Mouse (Mus musculus) ES-E14 (cell line): ENCODE measurements around the gene Kcna2. TPM values are rescaled to one million over a fixed set of nuclear protein-coding genes. Genes with fewer than 3 reads are reported as not detected.

Experiments used
- DNase-seq: peaks from one replicate; pipeline ENCODE4 v3.0.0-alpha.2; 2013; ENCODE audit warnings: low read depth, low spot score
- H3K27ac ChIP-seq: 2 replicates; pipeline ENCODE4 v1.5.1; 2012; ENCODE audit warnings: low read depth, mild to moderate bottlenecking, low read length, moderate library complexity, mixed read lengths; ENCODE audit not compliant: poor library complexity, insufficient read depth, severe bottlenecking
- H3K36me3 ChIP-seq: 2 replicates; pipeline ENCODE4 v1.6.1; 2012; ENCODE audit warnings: mild to moderate bottlenecking, low read length, moderate library complexity, mixed read lengths; ENCODE audit not compliant: control insufficient read depth, poor library complexity, insufficient read depth, severe bottlenecking
- H3K4me1 ChIP-seq, 2 experiments: fragments of 150-350 bp in 1 of 2; sonication (generic) in 1 of 2; 2 replicates each; pipeline ENCODE4 v1.6.1; 2012; ENCODE audit warnings: low read length in 2 of 2, mild to moderate bottlenecking in 1 of 2, mixed read lengths in 1 of 2; ENCODE audit not compliant: control insufficient read depth in 2 of 2, insufficient read depth in 2 of 2, poor library complexity in 1 of 2
- H3K4me3 ChIP-seq, 2 experiments: fragments of 150-350 bp in 1 of 2; sonication (generic) in 1 of 2; 2 replicates each; pipeline ENCODE4 v1.5.1; 2012; ENCODE audit warnings: low read length in 2 of 2, low read depth in 1 of 2, mild to moderate bottlenecking in 1 of 2, mixed read lengths in 1 of 2; ENCODE audit not compliant: insufficient read depth in 1 of 2, poor library complexity in 1 of 2, severe bottlenecking in 1 of 2
- H3K9ac ChIP-seq: 2 replicates; pipeline ENCODE4 v1.6.1; 2012; ENCODE audit warnings: low read depth, mild to moderate bottlenecking, low read length, mixed read lengths; ENCODE audit not compliant: poor library complexity, insufficient read depth, severe bottlenecking
- H3K9me3 ChIP-seq: fragments of 150-350 bp; sonication (generic); 2 replicates; pipeline ENCODE4 v1.6.1; 2012; ENCODE audit warnings: low read depth, mild to moderate bottlenecking, low read length; ENCODE audit not compliant: control insufficient read depth, insufficient read depth
- CHD2 ChIP-seq: IDR thresholded peaks from 2 replicates; pipeline ENCODE4 v1.6.1; 2014; ENCODE audit warnings: mild to moderate bottlenecking, low read depth, low read length, inconsistent platforms
- HCFC1 ChIP-seq: IDR thresholded peaks from 2 replicates; pipeline ENCODE4 v1.6.1; 2012; ENCODE audit warnings: low read length, inconsistent platforms, borderline replicate concordance; ENCODE audit not compliant: insufficient read depth
- MAFK ChIP-seq: IDR thresholded peaks from 2 replicates; pipeline ENCODE4 v1.6.1; 2014; ENCODE audit warnings: mild to moderate bottlenecking, low read depth, low read length, inconsistent platforms; ENCODE audit not compliant: insufficient read depth
- ZC3H11A ChIP-seq: IDR thresholded peaks from 2 replicates; pipeline ENCODE4 v1.6.1; 2012; ENCODE audit warnings: low read depth, mild to moderate bottlenecking, inconsistent platforms, low read length, borderline replicate concordance
- ZNF384 ChIP-seq: IDR thresholded peaks from 2 replicates; pipeline ENCODE4 v1.6.1; 2012; ENCODE audit warnings: low read depth, low read length, inconsistent platforms
- in situ Hi-C, 2 experiments: fragments of 600-800 bp; cut with MboI; formaldehyde crosslinking; loops; one replicate each; pipeline ENCODE4 v1.15.1; 2025; ENCODE audit warnings: low sequenced_read_pairs in 2 of 2, inconsistent platforms in 1 of 2; ENCODE audit not compliant: unreplicated experiment in 2 of 2
- total RNA-seq: library from RNA; depleted of rRNA; stranded (reverse); fragments of 300-350 nt; gene quantifications from 2 replicates; pipeline ENCODE4 v1.2.3, GENCODE M21; 2012

Gene Kcna2
- total RNA-seq, 1 experiment, result under 0.01 TPM

DNA sequence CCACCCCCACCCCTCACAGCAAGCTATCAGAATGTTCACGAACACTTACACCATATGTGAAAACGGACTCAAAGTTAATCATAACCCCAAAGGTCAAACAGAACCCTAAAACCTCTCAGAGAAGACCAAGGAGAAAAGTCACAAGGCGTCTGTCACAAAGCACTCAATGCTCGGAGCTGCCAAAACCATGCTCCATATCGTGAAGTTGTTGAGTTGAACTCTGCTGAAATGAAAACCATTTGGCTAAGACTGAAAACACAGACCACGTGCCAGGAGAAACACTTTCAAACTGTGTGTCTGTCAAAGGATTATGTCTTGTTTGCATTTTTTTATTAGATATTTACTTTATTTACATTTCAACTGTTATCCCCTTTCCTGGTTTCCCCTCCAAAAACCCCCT lies 30.9 kb downstream of the Kcna2 start:
- DNase-seq, result no peak
- in situ Hi-C loops, result no loop called here
- no peak overlapping the region for H3K9ac ChIP-seq
- H3K27ac ChIP-seq, result no peak overlapping the region
- TF ChIP-seq HCFC1 (no peak), ZNF384 (no peak), CHD2 (no peak), MAFK (no peak), ZC3H11A (no peak)
- H3K4me1 ChIP-seq, result no peaks in the 10 kb centered on the region
- no peaks in the 10 kb centered on the region for H3K9me3 ChIP-seq
- no peaks in the 10 kb centered on the region for H3K36me3 ChIP-seq
- H3K4me3 ChIP-seq, result no peak overlapping the region

DNA sequence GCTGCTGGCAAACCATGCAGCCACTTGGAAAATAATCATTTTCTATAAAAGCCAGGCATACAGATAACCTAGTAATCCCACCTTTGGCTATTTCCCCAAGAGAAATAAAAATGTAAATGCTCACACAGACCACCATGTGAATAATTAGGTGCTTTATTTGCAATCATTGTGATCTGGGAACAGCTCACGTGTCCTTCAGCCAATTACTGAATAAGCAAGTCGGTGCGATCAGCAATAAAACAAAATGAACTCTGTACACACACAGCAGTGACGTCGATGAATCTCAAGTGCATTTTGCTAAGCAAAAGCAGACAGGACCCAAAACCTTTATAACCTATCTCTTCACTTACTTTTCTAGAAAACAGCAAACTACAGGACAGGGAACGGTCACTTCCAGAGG lies 31.7 kb downstream of the Kcna2 start:
- in situ Hi-C loops, result no loop called here
- no peak overlapping the region for H3K4me3 ChIP-seq
- no peak for TF ChIP-seq MAFK
- TF ChIP-seq HCFC1, result no peak
- no peak for TF ChIP-seq CHD2
- no peak for TF ChIP-seq ZNF384
- TF ChIP-seq ZC3H11A, result no peak
- H3K9ac ChIP-seq, result no peak overlapping the region
- no peak for DNase-seq
- H3K36me3 ChIP-seq, result no peaks in the 10 kb centered on the region
- no peaks in the 10 kb centered on the region for H3K4me1 ChIP-seq
- no peaks in the 10 kb centered on the region for H3K9me3 ChIP-seq
- H3K27ac ChIP-seq, result no peak overlapping the region

DNA sequence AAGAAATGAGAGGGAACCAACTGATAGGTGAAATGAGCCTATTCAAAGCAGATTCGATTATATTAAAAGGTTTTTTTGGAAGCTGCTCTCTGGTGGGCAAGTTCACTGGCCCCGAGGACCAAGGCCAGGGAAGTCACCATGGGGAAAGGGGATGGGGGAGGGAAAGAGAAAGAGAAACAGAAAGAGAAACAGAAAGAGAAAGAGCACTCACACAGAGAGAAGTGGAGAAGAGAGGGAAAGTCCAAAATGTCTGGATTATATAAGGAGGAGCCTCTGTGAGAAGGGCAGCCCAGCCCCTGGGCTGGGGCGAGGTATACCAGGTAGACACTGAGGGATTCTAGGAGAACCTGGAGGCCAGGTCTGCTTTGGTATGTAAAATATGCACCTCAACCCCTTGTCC lies 33.5 kb downstream of the Kcna2 start:
- Histone ChIP-seq H3K4me1 (no peaks in the 10 kb centered on the region), H3K9me3 (no peaks in the 10 kb centered on the region), H3K4me3 (no peak overlapping the region), H3K9ac (no peak overlapping the region), H3K36me3 (no peaks in the 10 kb centered on the region), H3K27ac (no peak overlapping the region)
- no peak for DNase-seq
- TF ChIP-seq ZC3H11A (no peak), ZNF384 (no peak), CHD2 (no peak), MAFK (no peak), HCFC1 (no peak)
- in situ Hi-C loops, result no loop called here

DNA sequence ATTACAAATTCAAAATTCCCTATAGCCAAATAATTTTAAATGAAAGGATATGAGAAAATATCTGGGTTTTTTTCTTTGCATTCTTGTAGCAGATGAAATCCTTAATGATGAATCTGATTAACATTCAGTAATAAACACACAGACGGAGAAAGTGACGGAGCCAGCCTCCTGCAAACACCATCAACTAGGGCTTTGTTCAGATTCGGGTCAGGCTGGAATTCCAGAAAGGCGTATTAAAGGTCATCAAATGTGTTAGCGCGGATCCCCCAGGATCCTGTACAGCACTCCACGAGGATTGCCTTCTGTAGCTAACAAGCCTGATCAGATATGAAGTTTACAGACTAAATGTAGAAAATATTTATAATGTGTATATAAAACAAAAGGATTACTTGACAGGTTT lies 46.2 kb downstream of the Kcna2 start:
- Histone ChIP-seq H3K4me3 (no peak overlapping the region), H3K27ac (no peak overlapping the region), H3K9me3 (no peaks in the 10 kb centered on the region), H3K4me1 (no peaks in the 10 kb centered on the region), H3K36me3 (no peaks in the 10 kb centered on the region), H3K9ac (no peak overlapping the region)
- in situ Hi-C loops, result no loop called here
- no peak for DNase-seq
- TF ChIP-seq ZC3H11A (no peak), CHD2 (no peak), MAFK (no peak), HCFC1 (no peak), ZNF384 (no peak)

DNA sequence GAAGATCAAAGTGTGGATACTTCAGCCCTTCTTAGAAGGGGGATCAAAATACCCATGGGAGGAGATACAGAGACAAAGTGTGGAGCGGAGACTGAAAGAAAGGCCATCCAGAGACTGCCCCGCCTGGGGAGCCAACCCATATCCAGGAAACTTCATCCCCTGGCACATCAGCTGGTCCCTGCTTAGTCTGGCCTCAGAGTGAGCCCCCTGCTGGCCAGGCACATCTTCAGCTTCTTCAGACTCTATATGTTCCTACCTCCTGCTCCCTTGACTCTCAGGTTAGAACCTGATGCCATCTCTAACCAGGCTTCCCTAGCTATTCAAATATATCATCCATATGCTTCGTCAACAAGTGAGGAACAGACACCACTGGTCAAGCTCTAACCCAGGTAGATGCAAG lies 48.1 kb downstream of the Kcna2 start:
- Histone ChIP-seq H3K4me1 (no peaks in the 10 kb centered on the region), H3K4me3 (no peak overlapping the region), H3K9ac (no peak overlapping the region), H3K9me3 (no peaks in the 10 kb centered on the region), H3K27ac (no peak overlapping the region), H3K36me3 (no peaks in the 10 kb centered on the region)
- peak; percentile 26 for DNase-seq
- in situ Hi-C loops, result no loop called here
- no peak for TF ChIP-seq CHD2
- TF ChIP-seq HCFC1, result no peak
- TF ChIP-seq MAFK, result no peak
- no peak for TF ChIP-seq ZC3H11A
- no peak for TF ChIP-seq ZNF384
